16 mouse cellular contexts compared by ENCODE assay signal in genomic region chr4:133374011-133374410, GRCm38 (mm10). TPM values are rescaled to one million over a fixed set of nuclear protein-coding genes. Genes with fewer than 3 reads are reported as not detected.
DNase-seq lines count a peak whose midpoint lies in the region; ATAC-seq and TF ChIP-seq lines count a peak whose summit lies in the region.
"Had no signal": no experiment of that assay in that cellular context is flagged by ENCODE, and none has a peak within 500 bp of the region (broad histone marks: within the 10 kb centered on the region; RNA-seq: fewer than 3 reads in every experiment).

No protein-coding gene starts in this region.

- TF ChIP-seq CTCF in kidney, postnatal 0 days (IDR thresholded peaks at IDR 0.05; ENCODE audit: low read depth), result no peak

- peaks cover 92% of the 10 kb centered on the region for H3K4me1 ChIP-seq in erythroblast, embryonic 14.5 days (ENCODE audit: control insufficient read depth)
- H3K4me1 ChIP-seq in kidney, postnatal 0 days (replicated peaks; ENCODE audit: insufficient read depth, low read length), result peaks cover 48% of the 10 kb centered on the region
- H3K4me1 ChIP-seq in kidney, embryonic 14.5 days (ENCODE audit: control insufficient read depth, insufficient read depth, low read length), result peaks cover 56% of the 10 kb centered on the region
- peaks cover 58% of the 10 kb centered on the region for H3K4me1 ChIP-seq in embryonic facial prominence, embryonic 14.5 days (ENCODE audit: control insufficient read depth, insufficient read depth, low read length)
- H3K4me1 ChIP-seq in liver, embryonic 16.5 days (ENCODE audit: control insufficient read depth, low read depth, low read length), result peaks cover 84% of the 10 kb centered on the region

- H3K27me3 ChIP-seq in erythroblast, embryonic 14.5 days (ENCODE audit: control insufficient read depth), result no peaks in the 10 kb centered on the region
- no peaks in the 10 kb centered on the region for H3K27me3 ChIP-seq in kidney, postnatal 0 days (ENCODE audit: insufficient read depth, low read length)
- no peaks in the 10 kb centered on the region for H3K27me3 ChIP-seq in kidney, embryonic 14.5 days (ENCODE audit: control insufficient read depth, insufficient read depth, low read length)
- no peaks in the 10 kb centered on the region for H3K27me3 ChIP-seq in embryonic facial prominence, embryonic 14.5 days (replicated peaks; ENCODE audit: control insufficient read depth, insufficient read depth, low read length)
- no peaks in the 10 kb centered on the region for H3K27me3 ChIP-seq in liver, embryonic 16.5 days (ENCODE audit: control insufficient read depth, insufficient read depth, low read depth, low read length)
- H3K27me3 ChIP-seq: lung, embryonic 15.5 days; midbrain, embryonic 15.5 days; neural tube, embryonic 12.5 days; Patski had no signal

- peaks cover 59% of the 10 kb centered on the region for H3K36me3 ChIP-seq in erythroblast, embryonic 14.5 days (ENCODE audit: control insufficient read depth)
- H3K36me3 ChIP-seq in kidney, postnatal 0 days (ENCODE audit: insufficient read depth, low read length), result no peaks in the 10 kb centered on the region
- H3K36me3 ChIP-seq in kidney, embryonic 14.5 days (ENCODE audit: control insufficient read depth, insufficient read depth, low read length), result peaks cover 3% of the 10 kb centered on the region; the same call in 1 of the 2 replicates
- H3K36me3 ChIP-seq in embryonic facial prominence, embryonic 14.5 days (ENCODE audit: control insufficient read depth, insufficient read depth, low read length), result 0 out of 2 replicates have a peak, but pooled peaks cover 4% of the 10 kb centered on the region
- no peaks in the 10 kb centered on the region for H3K36me3 ChIP-seq in liver, embryonic 16.5 days (ENCODE audit: control insufficient read depth, insufficient read depth)
- H3K36me3 ChIP-seq: lung, embryonic 15.5 days; midbrain, embryonic 15.5 days; neural tube, embryonic 12.5 days had no signal

- H3K9me3 ChIP-seq in erythroblast, embryonic 14.5 days (ENCODE audit: control insufficient read depth, low read length), result no peaks in the 10 kb centered on the region
- no peaks in the 10 kb centered on the region for H3K9me3 ChIP-seq in kidney, postnatal 0 days (replicated peaks; ENCODE audit: low read length)
- no peaks in the 10 kb centered on the region for H3K9me3 ChIP-seq in kidney, embryonic 14.5 days (ENCODE audit: control insufficient read depth, low read length)
- no peaks in the 10 kb centered on the region for H3K9me3 ChIP-seq in embryonic facial prominence, embryonic 14.5 days (ENCODE audit: control insufficient read depth, low read length)
- H3K9me3 ChIP-seq in liver, embryonic 16.5 days (replicated peaks; ENCODE audit: control insufficient read depth, low read length), result no peaks in the 10 kb centered on the region
- H3K9me3 ChIP-seq: lung, embryonic 15.5 days; midbrain, embryonic 15.5 days; neural tube, embryonic 12.5 days had no signal

- DNase-seq in kidney, postnatal 0 days (ENCODE audit: low spot score), result no peak
- DNase-seq in embryonic facial prominence, embryonic 14.5 days (ENCODE audit: low spot score), result no peak
- no peak for DNase-seq in spleen, postnatal 4 days (ENCODE audit: low spot score in 2 of 2)
- DNase-seq: gastrocnemius, postnatal 25 days; kidney, postnatal 25 days; spleen, adult 18-20 months; thymus, postnatal 14 days had no signal

- no peak overlapping the region for H3K4me2 ChIP-seq in kidney, postnatal 0 days (ENCODE audit: low read length)
- H3K4me2 ChIP-seq in kidney, embryonic 14.5 days (replicated peaks; ENCODE audit: low read depth, low read length), result no peak overlapping the region
- H3K4me2 ChIP-seq in embryonic facial prominence, embryonic 14.5 days (ENCODE audit: low read depth, low read length), result 0 out of 2 replicates have a peak overlapping the region, but pooled peaks have one; percentile 13
- peak overlapping the region; percentile 85; the same call in 1 of the 2 replicates for H3K4me2 ChIP-seq in liver, embryonic 16.5 days (ENCODE audit: low read depth, low read length)
- H3K4me2 ChIP-seq: lung, embryonic 15.5 days had no signal

- WGBS in kidney, postnatal 0 days, result 72% methylated on average over 4 of the region's 4 CpGs
- 87% methylated on average over 4 of the region's 4 CpGs for WGBS in kidney, embryonic 14.5 days
- 74% methylated on average over 4 of the region's 4 CpGs for WGBS in embryonic facial prominence, embryonic 14.5 days
- 65% methylated on average over 4 of the region's 4 CpGs for WGBS in liver, embryonic 16.5 days (ENCODE audit: insufficient replicate concordance)

- peak overlapping the region; percentile 79 for H3K4me3 ChIP-seq in erythroblast, embryonic 14.5 days (replicated peaks)
- no peak overlapping the region for H3K4me3 ChIP-seq in kidney, postnatal 0 days (replicated peaks; ENCODE audit: low read depth, low read length)
- no peak overlapping the region for H3K4me3 ChIP-seq in kidney, embryonic 14.5 days (ENCODE audit: low read length)
- H3K4me3 ChIP-seq in embryonic facial prominence, embryonic 14.5 days (ENCODE audit: low read depth, low read length), result no peak overlapping the region
- no peak overlapping the region for H3K4me3 ChIP-seq in liver, embryonic 16.5 days (ENCODE audit: low read depth, low read length)
- H3K4me3 ChIP-seq: lung, embryonic 15.5 days; midbrain, embryonic 15.5 days; neural tube, embryonic 12.5 days had no signal

- peak overlapping the region; percentile 20; the same call in 1 of the 2 replicates for H3K9ac ChIP-seq in kidney, postnatal 0 days (ENCODE audit: low read depth, low read length)
- no peak overlapping the region for H3K9ac ChIP-seq in kidney, embryonic 14.5 days (ENCODE audit: low read depth, low read length)
- H3K9ac ChIP-seq in embryonic facial prominence, embryonic 14.5 days (ENCODE audit: low read depth, low read length), result no peak overlapping the region
- no peak overlapping the region for H3K9ac ChIP-seq in liver, embryonic 16.5 days (ENCODE audit: low read depth, low read length)
- H3K9ac ChIP-seq: lung, embryonic 15.5 days; midbrain, embryonic 15.5 days; neural tube, embryonic 12.5 days had no signal

- no peak overlapping the region for H3K27ac ChIP-seq in kidney, postnatal 0 days
- no peak overlapping the region for H3K27ac ChIP-seq in kidney, embryonic 14.5 days (ENCODE audit: low read depth, low read length)
- H3K27ac ChIP-seq in embryonic facial prominence, embryonic 14.5 days (replicated peaks; ENCODE audit: low read depth, low read length), result no peak overlapping the region
- no peak overlapping the region for H3K27ac ChIP-seq in liver, embryonic 16.5 days (ENCODE audit: low read length)
- H3K27ac ChIP-seq: lung, embryonic 15.5 days; midbrain, embryonic 15.5 days; neural tube, embryonic 12.5 days had no signal

- ATAC-seq in erythroblast, adult 5-6 weeks (replicated peaks; ENCODE audit: low FRiP score, poor library complexity, severe bottlenecking), result no peak
- no peak for ATAC-seq in kidney, postnatal 0 days (replicated peaks; ENCODE audit: low FRiP score, low read depth)
- ATAC-seq in kidney, embryonic 14.5 days (ENCODE audit: low FRiP score, low TSS enrichment), result no peak
- ATAC-seq in embryonic facial prominence, embryonic 14.5 days (ENCODE audit: low read depth), result no peak
- no peak for ATAC-seq in liver, embryonic 16.5 days (ENCODE audit: low read depth)
- ATAC-seq: intestine, postnatal 0 days; midbrain, embryonic 15.5 days; Patski had no signal

RNA-seq across cellular contexts. Expression of gene Slc9a1, which starts 4.5 kb away (rescaled TPM):
- polyA plus RNA-seq in erythroblast, embryonic 14.5 days (2012), result 3.7 and 3.8 TPM in 2 replicates
- 6.5 and 9.8 TPM in 2 replicates for total RNA-seq in erythroblast, adult 5-6 weeks (2015; ENCODE audit: low replicate concordance)
- 5.9 and 8.3 TPM in 2 replicates for total RNA-seq in erythroblast, adult 5-6 weeks (2017; ENCODE audit: low replicate concordance)
- 5.7 and 7.1 TPM in 2 replicates for polyA plus RNA-seq in kidney, postnatal 0 days (2015; fragmentation: Nextera tagmentation; extraction: Ambion mirVana)
- 5.6 and 7.6 TPM in 2 replicates for polyA plus RNA-seq in kidney, embryonic 14.5 days (2014; fragmentation: Nextera tagmentation; extraction: Ambion mirVana)
- polyA plus RNA-seq in embryonic facial prominence, embryonic 14.5 days (2014; fragmentation: Nextera tagmentation; extraction: Ambion mirVana), result 9.2 and 11.0 TPM in 2 replicates
- 2.9 and 3.3 TPM in 2 replicates for polyA plus RNA-seq in liver, embryonic 16.5 days (2015; fragmentation: Nextera tagmentation; extraction: Ambion mirVana)

RNA-seq across cellular contexts. Expression of gene Wdtc1, which starts 20.7 kb away (rescaled TPM):
- 23.1 and 24.0 TPM in 2 replicates for polyA plus RNA-seq in erythroblast, embryonic 14.5 days (2012)
- total RNA-seq in erythroblast, adult 5-6 weeks (2015; ENCODE audit: low replicate concordance), result 8.6 and 9.6 TPM in 2 replicates
- total RNA-seq in erythroblast, adult 5-6 weeks (2017; ENCODE audit: low replicate concordance), result 8.4 and 18.3 TPM in 2 replicates
- polyA plus RNA-seq in kidney, postnatal 0 days (2015; fragmentation: Nextera tagmentation; extraction: Ambion mirVana), result 9.9 and 11.2 TPM in 2 replicates
- polyA plus RNA-seq in kidney, embryonic 14.5 days (2014; fragmentation: Nextera tagmentation; extraction: Ambion mirVana), result 10.0 and 16.0 TPM in 2 replicates
- polyA plus RNA-seq in embryonic facial prominence, embryonic 14.5 days (2014; fragmentation: Nextera tagmentation; extraction: Ambion mirVana), result 17.4 and 17.6 TPM in 2 replicates
- 6.2 and 8.1 TPM in 2 replicates for polyA plus RNA-seq in liver, embryonic 16.5 days (2015; fragmentation: Nextera tagmentation; extraction: Ambion mirVana)

Comparison
In these comparisons a context has a peak if more than half of its experiments do, and no peak if none do; other contexts are left out.
1. H3K4me2 ChIP-seq: peak in embryonic facial prominence, embryonic 14.5 days (single experiment) and liver, embryonic 16.5 days (single experiment); none in kidney, postnatal 0 days (single experiment) and kidney, embryonic 14.5 days (single experiment).